Mouse (Mus musculus): ENCODE measurements at regions not wholly inside any gene's neighbourhood (a gene's known extent, or its start where the extent isn't known, plus 50 kb on each side); places are given as distances from the start of the nearest gene placed in this dataset.

GRCm38 (mm10) chr6:100424788-100425403 lies 137.6 kb upstream of the Rybp start:
- ATAC-seq, result no peak
- 53% methylated on average over 12 of the region's 12 CpGs for WGBS
- TF ChIP-seq CTCF (IDR thresholded peaks at IDR 0.05; ENCODE audit: low read depth), result no peak

GRCm38 (mm10) chr6:100424181-100424580 lies 136.9 kb upstream of the Rybp start:
- Histone ChIP-seq H3K36me3 (ENCODE audit: control insufficient read depth, insufficient read depth) (no peaks in the 10 kb centered on the region), H3K9me3 (ENCODE audit: control insufficient read depth) (no peaks in the 10 kb centered on the region), H3K4me2 (replicated peaks; ENCODE audit: low read depth) (no peak overlapping the region), H3K4me1 (replicated peaks; ENCODE audit: control insufficient read depth, insufficient read depth, low read length) (no peaks in the 10 kb centered on the region), H3K4me3 (ENCODE audit: low read depth, low read length) (no peak overlapping the region), H3K27ac (ENCODE audit: low read depth, low read length) (no peak overlapping the region), H3K27me3 (replicated peaks; ENCODE audit: control insufficient read depth, insufficient read depth, low read length) (no peaks in the 10 kb centered on the region), H3K9ac (ENCODE audit: low read depth, low read length) (no peak overlapping the region)
- no peak for TF ChIP-seq CTCF (IDR thresholded peaks at IDR 0.05; ENCODE audit: low read depth)
- ATAC-seq, result no peak
- 93% methylated on average over 6 of the region's 6 CpGs for WGBS

More at GRCm38 (mm10) chr6:100424788-100425403, 137.6 kb upstream of the Rybp start:
- Histone ChIP-seq H3K9ac (ENCODE audit: low read depth, low read length) (no peak overlapping the region), H3K27ac (ENCODE audit: low read depth, low read length) (no peak overlapping the region), H3K4me1 (replicated peaks; ENCODE audit: control insufficient read depth, insufficient read depth, low read length) (no peaks in the 10 kb centered on the region), H3K36me3 (ENCODE audit: control insufficient read depth, insufficient read depth) (no peaks in the 10 kb centered on the region), H3K9me3 (ENCODE audit: control insufficient read depth) (no peaks in the 10 kb centered on the region), H3K4me3 (ENCODE audit: low read depth, low read length) (no peak overlapping the region), H3K27me3 (replicated peaks; ENCODE audit: control insufficient read depth, insufficient read depth, low read length) (no peaks in the 10 kb centered on the region), H3K4me2 (replicated peaks; ENCODE audit: low read depth) (no peak overlapping the region)

- ATAC-seq, result no peak
- Histone ChIP-seq H3K27me3 (replicated peaks; ENCODE audit: control insufficient read depth, insufficient read depth, low read length) (no peaks in the 10 kb centered on the region), H3K4me3 (ENCODE audit: low read depth, low read length) (no peak overlapping the region), H3K9me3 (ENCODE audit: control insufficient read depth) (no peaks in the 10 kb centered on the region), H3K36me3 (ENCODE audit: control insufficient read depth, insufficient read depth) (no peaks in the 10 kb centered on the region), H3K4me2 (replicated peaks; ENCODE audit: low read depth) (no peak overlapping the region), H3K9ac (ENCODE audit: low read depth, low read length) (no peak overlapping the region), H3K4me1 (replicated peaks; ENCODE audit: control insufficient read depth, insufficient read depth, low read length) (no peaks in the 10 kb centered on the region), H3K27ac (ENCODE audit: low read depth, low read length) (no peak overlapping the region)
- TF ChIP-seq CTCF (IDR thresholded peaks at IDR 0.05; ENCODE audit: low read depth), result no peak
- 97% methylated on average over 12 of the region's 12 CpGs for WGBS
Measured at GRCm38 (mm10) chr6:100423636-100424035, 136.4 kb upstream of the Rybp start.

GRCm38 (mm10) chr6:100422603-100423002 lies 135.3 kb upstream of the Rybp start:
- Histone ChIP-seq H3K27ac (ENCODE audit: low read depth, low read length) (no peak overlapping the region), H3K9me3 (ENCODE audit: control insufficient read depth) (no peaks in the 10 kb centered on the region), H3K4me3 (ENCODE audit: low read depth, low read length) (no peak overlapping the region), H3K4me1 (replicated peaks; ENCODE audit: control insufficient read depth, insufficient read depth, low read length) (no peaks in the 10 kb centered on the region), H3K9ac (ENCODE audit: low read depth, low read length) (no peak overlapping the region), H3K36me3 (ENCODE audit: control insufficient read depth, insufficient read depth) (no peaks in the 10 kb centered on the region), H3K27me3 (replicated peaks; ENCODE audit: control insufficient read depth, insufficient read depth, low read length) (no peaks in the 10 kb centered on the region), H3K4me2 (replicated peaks; ENCODE audit: low read depth) (no peak overlapping the region)
- 82% methylated on average over 6 of the region's 6 CpGs for WGBS
- TF ChIP-seq CTCF (IDR thresholded peaks at IDR 0.05; ENCODE audit: low read depth), result no peak
- ATAC-seq, result no peak

- H3K27ac ChIP-seq (ENCODE audit: low read depth, low read length), result no peak overlapping the region
- H3K4me2 ChIP-seq (replicated peaks; ENCODE audit: low read depth), result no peak overlapping the region
- H3K9ac ChIP-seq (ENCODE audit: low read depth, low read length), result no peak overlapping the region
- no peaks in the 10 kb centered on the region for H3K9me3 ChIP-seq (ENCODE audit: control insufficient read depth)
- no peak for ATAC-seq
- no peaks in the 10 kb centered on the region for H3K36me3 ChIP-seq (ENCODE audit: control insufficient read depth, insufficient read depth)
- no peak overlapping the region for H3K4me3 ChIP-seq (ENCODE audit: low read depth, low read length)
- no peaks in the 10 kb centered on the region for H3K4me1 ChIP-seq (replicated peaks; ENCODE audit: control insufficient read depth, insufficient read depth, low read length)
- no peak for TF ChIP-seq CTCF (IDR thresholded peaks at IDR 0.05; ENCODE audit: low read depth)
- 55% methylated on average over 24 of the region's 24 CpGs for WGBS
- no peaks in the 10 kb centered on the region for H3K27me3 ChIP-seq (replicated peaks; ENCODE audit: control insufficient read depth, insufficient read depth, low read length)
Measured at GRCm38 (mm10) chr6:100421706-100422578, 134.7 kb upstream of the Rybp start.

GRCm38 (mm10) chr6:100420602-100421001 lies 133.3 kb upstream of the Rybp start:
- ATAC-seq, result no peak
- H3K27ac ChIP-seq (ENCODE audit: low read depth, low read length), result no peak overlapping the region
- TF ChIP-seq CTCF (IDR thresholded peaks at IDR 0.05; ENCODE audit: low read depth), result no peak
- no peak overlapping the region for H3K4me2 ChIP-seq (replicated peaks; ENCODE audit: low read depth)
- H3K27me3 ChIP-seq (replicated peaks; ENCODE audit: control insufficient read depth, insufficient read depth, low read length), result no peaks in the 10 kb centered on the region
- H3K36me3 ChIP-seq (ENCODE audit: control insufficient read depth, insufficient read depth), result no peaks in the 10 kb centered on the region
- 69% methylated on average over 3 of the region's 3 CpGs for WGBS
- H3K9ac ChIP-seq (ENCODE audit: low read depth, low read length), result no peak overlapping the region
- no peaks in the 10 kb centered on the region for H3K4me1 ChIP-seq (replicated peaks; ENCODE audit: control insufficient read depth, insufficient read depth, low read length)
- no peak overlapping the region for H3K4me3 ChIP-seq (ENCODE audit: low read depth, low read length)
- no peaks in the 10 kb centered on the region for H3K9me3 ChIP-seq (ENCODE audit: control insufficient read depth)
